Mouse (Mus musculus): ENCODE measurements around the gene Xrcc3. TPM values are rescaled to one million over a fixed set of nuclear protein-coding genes. Genes with fewer than 3 reads are reported as not detected.
A peak's percentile ranks its signal among the peaks of the same experiment; 100 is the strongest.

The Xrcc3 gene
- polyA plus RNA-seq, 1 experiment from 2014 or later = 13.5 TPM

GRCm38 (mm10) chr12:111842565-111843433, 29.1 kb upstream of the Xrcc3 start:
- Histone ChIP-seq H3K4me2 (replicated peaks) (no peak overlapping the region), H3K9me3 (replicated peaks) (no peaks in the 10 kb centered on the region), H3K4me1 (no peaks in the 10 kb centered on the region), H3K27me3 (no peaks in the 10 kb centered on the region), H3K9ac (no peak overlapping the region), H3K27ac (replicated peaks) (no peak overlapping the region), H3K36me3 (peaks cover 42% of the 10 kb centered on the region), H3K4me3 (replicated peaks) (no peak overlapping the region)
- no peak for ATAC-seq (ENCODE audit: insufficient number of reproducible peaks, low FRiP score, low TSS enrichment, low read depth)
- WGBS = 71% methylated on average over 15 of the region's 15 CpGs

DNA sequence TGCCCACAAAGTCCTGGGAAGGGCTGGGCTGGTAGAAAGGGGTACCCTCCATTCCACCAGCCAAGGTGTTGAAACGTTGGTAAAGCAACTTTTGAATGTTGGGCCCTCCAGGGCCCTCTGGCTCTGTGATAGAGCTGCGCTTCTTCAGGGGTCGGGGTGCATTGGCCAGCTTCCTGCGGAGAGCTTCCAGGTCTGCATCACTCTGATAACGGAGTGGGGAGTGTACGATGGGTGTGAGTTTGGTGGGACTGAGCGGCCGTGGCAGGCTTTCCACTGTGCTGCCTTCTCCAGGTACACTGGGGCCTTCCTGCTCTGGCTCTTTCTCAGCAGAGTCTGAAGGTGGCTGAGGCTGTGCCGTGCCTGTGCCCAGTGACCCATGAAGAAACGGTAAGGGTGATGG, 19.8 kb upstream of the Xrcc3 start:
- no peak for ATAC-seq (ENCODE audit: insufficient number of reproducible peaks, low FRiP score, low TSS enrichment, low read depth)
- H3K36me3 ChIP-seq = peaks cover 94% of the 10 kb centered on the region
- no peaks in the 10 kb centered on the region for H3K4me1 ChIP-seq
- no peak overlapping the region for H3K4me3 ChIP-seq (replicated peaks)
- no peak overlapping the region for H3K4me2 ChIP-seq (replicated peaks)
- no peaks in the 10 kb centered on the region for H3K27me3 ChIP-seq
- no peak overlapping the region for H3K27ac ChIP-seq (replicated peaks)
- H3K9ac ChIP-seq = no peak overlapping the region
- 88% methylated on average over 10 of the region's 10 CpGs for whole genome bisulfite sequencing
- no peaks in the 10 kb centered on the region for H3K9me3 ChIP-seq (replicated peaks)

- Histone ChIP-seq H3K4me2 (replicated peaks) (no peak overlapping the region), H3K4me1 (no peaks in the 10 kb centered on the region), H3K9ac (no peak overlapping the region), H3K9me3 (replicated peaks) (no peaks in the 10 kb centered on the region), H3K4me3 (replicated peaks) (no peak overlapping the region), H3K36me3 (peaks cover 94% of the 10 kb centered on the region), H3K27me3 (no peaks in the 10 kb centered on the region), H3K27ac (replicated peaks) (no peak overlapping the region)
- 84% methylated on average over 5 of the region's 5 CpGs for WGBS
- ATAC-seq (ENCODE audit: insufficient number of reproducible peaks, low FRiP score, low TSS enrichment, low read depth) = no peak
Observed at GRCm38 (mm10) chr12:111832643-111833042, 19.0 kb upstream of the Xrcc3 start.

- Histone ChIP-seq H3K9me3 (replicated peaks) (no peaks in the 10 kb centered on the region), H3K9ac (no peak overlapping the region), H3K27me3 (no peaks in the 10 kb centered on the region), H3K36me3 (peaks cover 96% of the 10 kb centered on the region), H3K4me1 (no peaks in the 10 kb centered on the region), H3K4me2 (replicated peaks) (no peak overlapping the region), H3K4me3 (replicated peaks) (no peak overlapping the region), H3K27ac (replicated peaks) (no peak overlapping the region)
- ATAC-seq (ENCODE audit: insufficient number of reproducible peaks, low FRiP score, low TSS enrichment, low read depth) = no peak
- 83% methylated on average over 10 of the region's 10 CpGs for WGBS
Observed at GRCm38 (mm10) chr12:111830375-111830774, 16.7 kb upstream of the Xrcc3 start.

DNA sequence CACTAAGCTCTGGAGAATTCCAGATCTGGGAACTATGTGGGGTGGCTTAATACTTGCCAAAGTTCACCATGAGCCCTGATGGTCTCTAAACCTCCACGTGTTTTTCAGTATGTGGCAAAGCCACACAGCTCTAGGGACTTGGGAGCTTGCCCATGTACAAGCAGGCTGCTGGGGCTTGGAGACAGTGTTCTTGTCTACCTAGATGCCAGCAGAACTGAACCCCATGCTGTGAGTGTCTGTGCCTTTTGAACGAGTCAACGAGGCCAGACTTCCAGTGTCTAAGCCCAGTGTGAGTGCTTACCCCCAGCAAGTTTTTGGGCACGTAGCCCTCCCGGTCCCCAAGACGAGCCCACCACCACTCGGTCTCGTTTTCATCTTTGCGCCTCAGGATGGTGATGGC, 16.3 kb upstream of the Xrcc3 start:
- H3K9me3 ChIP-seq (replicated peaks) = no peaks in the 10 kb centered on the region
- 77% methylated on average over 9 of the region's 9 CpGs for WGBS
- no peaks in the 10 kb centered on the region for H3K27me3 ChIP-seq
- no peak overlapping the region for H3K4me3 ChIP-seq (replicated peaks)
- H3K36me3 ChIP-seq = peaks cover 96% of the 10 kb centered on the region
- H3K9ac ChIP-seq = no peak overlapping the region
- H3K4me2 ChIP-seq (replicated peaks) = no peak overlapping the region
- H3K27ac ChIP-seq (replicated peaks) = peak overlapping the region; percentile 18; the same call in 1 of the 2 replicates
- no peaks in the 10 kb centered on the region for H3K4me1 ChIP-seq
- no peak for ATAC-seq (ENCODE audit: insufficient number of reproducible peaks, low FRiP score, low TSS enrichment, low read depth)

- no peaks in the 10 kb centered on the region for H3K4me1 ChIP-seq
- H3K9me3 ChIP-seq (replicated peaks) = no peaks in the 10 kb centered on the region
- no peak overlapping the region for H3K4me3 ChIP-seq (replicated peaks)
- ATAC-seq (ENCODE audit: insufficient number of reproducible peaks, low FRiP score, low TSS enrichment, low read depth) = no peak
- 55% methylated on average over 5 of the region's 5 CpGs for WGBS
- H3K4me2 ChIP-seq (replicated peaks) = no peak overlapping the region
- H3K27ac ChIP-seq (replicated peaks) = peak overlapping the region; percentile 18; the same call in 1 of the 2 replicates
- H3K27me3 ChIP-seq = no peaks in the 10 kb centered on the region
- H3K36me3 ChIP-seq = peaks cover 96% of the 10 kb centered on the region
- no peak overlapping the region for H3K9ac ChIP-seq
Observed at GRCm38 (mm10) chr12:111829447-111829846, 15.8 kb upstream of the Xrcc3 start.

DNA sequence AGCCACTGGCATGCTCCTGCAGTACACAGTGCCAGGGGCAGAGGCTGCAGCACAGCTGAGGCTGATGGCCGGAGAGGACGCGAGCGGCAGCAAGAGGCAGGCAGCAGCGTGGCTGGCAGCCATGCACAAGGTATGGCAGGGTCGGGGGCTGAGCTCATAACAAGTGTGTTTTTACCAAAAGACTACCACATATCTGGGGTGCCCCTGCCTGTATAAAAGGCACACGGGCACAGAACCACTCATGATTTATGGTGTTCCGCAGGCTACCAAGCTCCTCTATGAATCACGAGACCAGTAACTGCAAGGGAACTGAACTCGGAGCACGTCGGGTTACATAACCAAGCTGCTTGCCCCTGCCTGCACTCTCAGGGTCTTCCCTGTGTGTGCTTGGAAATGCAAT, 13.9 kb upstream of the Xrcc3 start:
- Histone ChIP-seq H3K27ac (replicated peaks) (no peak overlapping the region), H3K4me2 (replicated peaks) (no peak overlapping the region), H3K4me1 (no peaks in the 10 kb centered on the region), H3K9ac (no peak overlapping the region), H3K9me3 (replicated peaks) (no peaks in the 10 kb centered on the region), H3K36me3 (peaks cover 95% of the 10 kb centered on the region), H3K27me3 (no peaks in the 10 kb centered on the region), H3K4me3 (replicated peaks) (no peak overlapping the region)
- no peak for ATAC-seq (ENCODE audit: insufficient number of reproducible peaks, low FRiP score, low TSS enrichment, low read depth)
- 95% methylated on average over 12 of the region's 12 CpGs for WGBS

DNA sequence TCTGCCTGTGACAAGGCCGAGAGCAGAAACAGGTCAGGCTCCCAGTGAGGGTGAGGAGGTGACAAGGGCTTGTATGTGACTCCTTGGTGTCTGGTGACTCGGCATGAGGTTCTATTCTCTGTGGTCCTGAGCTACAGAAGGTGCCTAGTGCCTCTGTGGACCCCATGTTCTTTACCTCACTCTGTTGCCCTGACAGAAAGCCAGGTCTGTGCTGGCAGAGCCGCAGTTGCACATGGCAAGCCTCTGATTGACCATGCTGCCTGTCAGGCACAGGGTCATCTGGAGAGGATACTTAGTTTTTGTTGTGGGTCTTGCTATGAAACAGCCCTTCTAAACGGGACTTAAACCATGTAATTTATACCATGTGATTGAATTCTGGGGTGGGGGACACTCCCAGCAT, 8.3 kb upstream of the Xrcc3 start:
- no peaks in the 10 kb centered on the region for H3K9me3 ChIP-seq (replicated peaks)
- no peaks in the 10 kb centered on the region for H3K27me3 ChIP-seq
- ATAC-seq (ENCODE audit: insufficient number of reproducible peaks, low FRiP score, low TSS enrichment, low read depth) = peak; percentile 17; the same call in 1 of the 2 replicates
- no peak overlapping the region for H3K4me2 ChIP-seq (replicated peaks)
- peaks cover 48% of the 10 kb centered on the region for H3K36me3 ChIP-seq
- peaks cover 35% of the 10 kb centered on the region for H3K4me1 ChIP-seq
- WGBS = 52% methylated on average over 4 of the region's 4 CpGs
- H3K4me3 ChIP-seq (replicated peaks) = no peak overlapping the region
- H3K27ac ChIP-seq (replicated peaks) = peak overlapping the region; percentile 12; the same call in 1 of the 2 replicates
- no peak overlapping the region for H3K9ac ChIP-seq

DNA sequence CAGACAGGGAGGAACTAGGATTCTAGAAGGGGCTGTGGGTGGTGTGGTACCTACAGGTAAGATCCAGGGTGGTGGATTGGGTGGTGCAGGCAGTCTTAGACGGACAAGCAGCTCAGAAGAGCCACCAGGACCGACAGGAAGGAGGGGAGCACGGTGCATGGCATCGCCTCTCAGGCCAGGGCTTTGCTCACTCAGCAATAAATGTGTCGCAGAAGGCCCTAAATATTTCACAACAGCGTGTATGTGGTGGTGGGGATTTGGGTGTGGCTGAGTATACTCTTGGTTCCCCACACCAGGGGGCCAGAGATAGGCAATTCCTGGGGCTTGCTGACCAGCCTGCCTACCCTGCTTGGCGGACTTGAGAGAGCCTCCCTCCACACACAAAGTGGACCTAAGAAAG, 7.0 kb upstream of the Xrcc3 start:
- Histone ChIP-seq H3K27me3 (no peaks in the 10 kb centered on the region), H3K9ac (no peak overlapping the region), H3K4me1 (peaks cover 47% of the 10 kb centered on the region), H3K4me2 (replicated peaks) (no peak overlapping the region), H3K9me3 (replicated peaks) (no peaks in the 10 kb centered on the region), H3K27ac (replicated peaks) (no peak overlapping the region), H3K4me3 (replicated peaks) (no peak overlapping the region), H3K36me3 (peaks cover 35% of the 10 kb centered on the region)
- whole genome bisulfite sequencing = 77% methylated on average over 7 of the region's 7 CpGs
- ATAC-seq (ENCODE audit: insufficient number of reproducible peaks, low FRiP score, low TSS enrichment, low read depth) = no peak

DNA sequence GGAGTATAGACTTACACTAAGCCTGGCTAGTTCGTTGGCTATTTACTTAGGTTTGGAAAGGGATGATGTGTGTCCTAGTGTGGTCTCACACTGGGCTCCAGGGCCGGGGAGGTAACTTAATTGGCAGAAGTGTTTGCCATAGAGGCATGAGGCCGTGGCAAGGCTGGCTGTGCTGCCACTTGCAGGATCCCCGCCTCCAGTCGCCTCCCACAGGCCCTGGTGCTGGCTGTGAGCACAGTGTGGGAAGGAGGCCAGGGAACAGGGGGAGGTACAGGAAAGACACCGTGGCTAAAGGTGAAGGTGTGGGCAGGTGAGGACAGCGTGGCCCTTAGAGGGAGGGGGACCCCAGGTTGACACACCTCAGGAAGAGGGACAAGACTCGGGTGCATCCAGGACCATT, 6.3 kb upstream of the Xrcc3 start:
- Histone ChIP-seq H3K4me1 (peaks cover 55% of the 10 kb centered on the region), H3K9me3 (replicated peaks) (no peaks in the 10 kb centered on the region), H3K4me2 (replicated peaks) (no peak overlapping the region), H3K4me3 (replicated peaks) (no peak overlapping the region), H3K27me3 (no peaks in the 10 kb centered on the region), H3K36me3 (peaks cover 28% of the 10 kb centered on the region), H3K27ac (replicated peaks) (no peak overlapping the region), H3K9ac (no peak overlapping the region)
- ATAC-seq (ENCODE audit: insufficient number of reproducible peaks, low FRiP score, low TSS enrichment, low read depth) = no peak
- 68% methylated on average over 8 of the region's 8 CpGs for WGBS

GRCm38 (mm10) chr12:111817991-111818390, 4.3 kb upstream of the Xrcc3 start:
- H3K27ac ChIP-seq (replicated peaks) = no peak overlapping the region
- 83% methylated on average over 8 of the region's 8 CpGs for WGBS
- H3K4me1 ChIP-seq = peaks cover 62% of the 10 kb centered on the region
- H3K4me2 ChIP-seq (replicated peaks) = no peak overlapping the region
- no peaks in the 10 kb centered on the region for H3K27me3 ChIP-seq
- H3K9me3 ChIP-seq (replicated peaks) = no peaks in the 10 kb centered on the region
- H3K9ac ChIP-seq = no peak overlapping the region
- peaks cover 8% of the 10 kb centered on the region for H3K36me3 ChIP-seq
- H3K4me3 ChIP-seq (replicated peaks) = no peak overlapping the region
- ATAC-seq (ENCODE audit: insufficient number of reproducible peaks, low FRiP score, low TSS enrichment, low read depth) = no peak

- no peak for ATAC-seq (ENCODE audit: insufficient number of reproducible peaks, low FRiP score, low TSS enrichment, low read depth)
- Histone ChIP-seq H3K4me2 (replicated peaks) (peak overlapping the region; percentile 68), H3K36me3 (peaks cover 5% of the 10 kb centered on the region; the same call in 1 of the 2 replicates), H3K9ac (no peak overlapping the region), H3K4me1 (peaks cover 66% of the 10 kb centered on the region), H3K4me3 (replicated peaks) (no peak overlapping the region), H3K9me3 (replicated peaks) (no peaks in the 10 kb centered on the region), H3K27ac (replicated peaks) (0 out of 2 replicates have a peak overlapping the region, but pooled peaks have one; percentile 48), H3K27me3 (no peaks in the 10 kb centered on the region)
- WGBS = 68% methylated on average over 9 of the region's 9 CpGs
Observed at GRCm38 (mm10) chr12:111816967-111817366, 3.3 kb upstream of the Xrcc3 start.

Measured in embryonic facial prominence, embryonic 15.5 days (tissue).